Mouse (Mus musculus) induced T-regulatory cell, adult 2 months (primary cell): ENCODE results near the gene Abcc9.
"Not testable (repeated sequence)": the region's sequence is repeated elsewhere in the genome, so short reads cannot be mapped to it uniquely, and the experiment has no call there.

Source experiments
- DNase-seq: peaks from one replicate; pipeline ENCODE4 v3.0.0-alpha.2; 2012; ENCODE audit warnings: low read depth

Gene Abcc9

DNA sequence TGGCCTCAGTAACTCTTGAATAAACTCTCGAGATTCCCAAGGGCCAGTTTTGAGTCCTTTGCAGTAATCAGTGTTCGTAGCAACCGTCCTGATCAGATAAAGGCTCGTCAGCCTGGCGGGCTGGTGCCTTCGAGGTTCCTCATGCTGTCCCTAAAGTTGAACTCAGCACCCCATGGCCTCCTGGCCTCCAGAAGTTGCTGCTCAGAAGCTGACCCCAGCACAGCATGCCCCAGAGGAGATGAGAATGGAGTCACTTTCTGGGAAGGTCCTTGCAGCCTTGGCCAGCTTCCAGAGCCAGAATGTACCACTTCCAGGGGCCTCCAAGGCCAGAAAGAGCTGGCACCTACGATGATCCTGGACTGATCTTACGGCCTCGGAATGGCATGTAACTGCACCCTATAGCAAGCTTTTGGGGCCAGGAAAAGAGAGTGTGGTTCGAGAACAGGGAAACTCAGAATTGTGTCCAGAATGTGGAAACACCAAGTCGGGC is 1.4 kb upstream of the Abcc9 start:
- DNase-seq: no peak

GRCm38 (mm10) chr6:142701161-142701560 is 954 bp downstream of the Abcc9 start:
- DNase-seq: no peak

DNA sequence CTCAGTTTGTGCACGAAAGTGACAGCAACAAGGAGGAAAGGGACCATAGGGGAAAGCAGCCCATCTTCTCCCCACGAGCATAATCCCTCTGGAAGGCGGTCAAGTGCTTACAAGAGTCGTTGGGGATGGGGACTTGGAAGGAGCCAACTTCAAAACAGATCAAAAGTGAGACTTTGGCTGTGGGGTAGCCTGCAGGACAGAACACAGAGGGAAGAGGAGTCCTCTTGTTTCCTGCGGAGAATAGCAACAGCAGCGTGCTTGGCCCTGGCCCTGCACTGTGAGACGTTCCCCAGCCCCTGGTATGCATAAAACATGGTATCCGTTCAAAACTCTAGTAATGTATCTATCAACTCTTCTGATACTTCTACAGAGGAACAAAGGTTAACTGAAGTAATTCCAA is 1.4 kb downstream of the Abcc9 start:
- DNase-seq: no peak

DNA sequence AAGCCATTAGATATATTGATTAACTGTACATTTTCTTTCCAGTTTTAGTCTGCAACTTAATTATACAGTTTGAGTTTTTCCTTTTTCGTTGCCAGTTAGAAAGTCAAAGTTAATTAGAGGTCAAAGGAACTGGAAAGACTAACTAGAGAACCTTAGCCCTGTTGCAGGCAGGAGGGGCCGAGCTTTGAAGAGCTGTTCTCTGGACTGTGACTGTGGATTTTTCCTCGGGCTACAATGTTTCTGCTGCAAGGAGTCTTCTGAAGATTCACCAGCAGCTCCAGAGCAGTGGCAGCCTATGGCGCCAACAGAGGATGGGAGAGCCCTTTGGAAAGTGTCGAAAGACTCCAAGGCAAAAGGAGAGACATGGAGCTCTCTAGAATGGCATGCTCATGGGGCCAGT is 10.0 kb downstream of the Abcc9 start:
- DNase-seq: no peak

DNA sequence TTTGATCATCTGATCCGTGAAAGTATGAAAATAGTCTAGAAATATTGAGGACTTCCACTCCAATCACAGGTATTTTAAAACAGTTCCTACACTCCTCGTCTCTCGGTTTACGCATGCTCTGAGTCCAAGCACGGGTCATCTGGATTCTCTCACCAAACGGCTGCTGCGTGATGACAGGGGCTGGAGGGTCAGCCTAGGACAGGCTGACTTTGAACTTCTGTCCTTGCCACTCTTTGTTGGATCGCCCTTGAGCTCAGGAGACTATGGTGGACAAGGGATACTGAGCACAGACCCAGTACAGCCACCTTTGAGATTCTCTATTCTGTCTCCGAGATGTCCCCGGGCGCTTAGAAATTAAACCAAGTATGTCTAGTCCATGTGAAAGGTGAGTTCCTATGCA is 12.4 kb downstream of the Abcc9 start:
- no peak for DNase-seq

- no peak for DNase-seq
These were observed 19.0 kb downstream of the Abcc9 start for GRCm38 (mm10) chr6:142682985-142683691.

GRCm38 (mm10) chr6:142670021-142670420 is 32.1 kb downstream of the Abcc9 start:
- DNase-seq: no peak

DNA sequence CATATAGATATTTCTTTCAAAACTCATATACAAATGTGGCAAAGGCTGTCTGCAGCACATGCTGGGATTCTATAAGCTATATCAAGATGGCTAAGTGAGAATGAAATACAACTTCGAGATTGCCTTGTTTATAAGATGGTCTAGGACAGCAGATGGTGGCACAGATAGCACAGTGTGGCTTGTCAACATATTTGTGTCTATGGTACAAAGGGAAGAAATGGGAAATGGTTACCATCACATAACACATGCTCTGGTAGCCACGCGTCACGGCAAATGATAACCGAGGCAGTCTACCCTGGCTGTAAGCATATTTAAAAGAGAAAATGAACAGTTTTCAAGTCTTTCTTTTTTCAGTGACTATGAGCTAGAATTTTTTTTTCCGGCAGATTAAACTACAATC is 32.8 kb downstream of the Abcc9 start:
- DNase-seq: no peak

DNA sequence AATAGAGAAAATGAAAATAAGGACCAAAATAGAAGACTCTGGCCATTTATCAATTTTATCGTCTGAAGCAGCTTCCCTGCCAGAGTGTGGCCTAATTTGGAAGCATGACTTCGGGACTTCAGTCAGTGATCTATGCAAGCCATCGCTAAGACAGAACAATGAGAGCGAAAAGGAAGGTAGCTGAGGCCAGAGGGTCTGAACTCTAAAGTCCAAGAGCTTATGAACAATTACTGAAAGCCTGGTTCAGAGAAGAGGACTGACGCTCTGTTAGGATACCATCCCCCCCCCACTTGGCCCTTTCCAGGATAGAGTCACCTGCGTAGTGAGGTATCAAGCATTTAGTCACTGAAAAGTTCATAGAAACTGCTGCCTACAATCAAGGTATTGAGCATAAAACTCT is 33.3 kb downstream of the Abcc9 start:
- DNase-seq: no peak

DNA sequence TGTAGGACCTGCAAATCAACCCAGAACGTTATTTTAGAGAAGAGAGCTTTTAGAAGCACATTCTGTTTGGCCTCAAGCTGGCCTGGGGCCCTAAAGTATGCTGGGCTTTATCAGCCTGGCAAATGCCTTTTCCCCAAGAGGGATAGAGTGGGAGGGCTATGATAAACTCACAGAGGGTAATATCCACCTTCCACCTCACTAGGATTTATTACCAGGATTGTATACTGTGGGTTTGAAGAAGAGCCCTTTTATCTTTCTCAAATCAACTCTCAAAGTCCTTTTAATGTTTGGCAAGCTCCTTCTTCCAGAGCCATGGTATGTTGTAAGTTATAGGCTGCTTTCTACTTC is 33.7 kb downstream of the Abcc9 start:
- no peak for DNase-seq

GRCm38 (mm10) chr6:142667701-142668418 is 34.3 kb downstream of the Abcc9 start:
- DNase-seq: no peak

GRCm38 (mm10) chr6:142662056-142662455 is 40.1 kb downstream of the Abcc9 start:
- not testable (repeated sequence) for DNase-seq

DNA sequence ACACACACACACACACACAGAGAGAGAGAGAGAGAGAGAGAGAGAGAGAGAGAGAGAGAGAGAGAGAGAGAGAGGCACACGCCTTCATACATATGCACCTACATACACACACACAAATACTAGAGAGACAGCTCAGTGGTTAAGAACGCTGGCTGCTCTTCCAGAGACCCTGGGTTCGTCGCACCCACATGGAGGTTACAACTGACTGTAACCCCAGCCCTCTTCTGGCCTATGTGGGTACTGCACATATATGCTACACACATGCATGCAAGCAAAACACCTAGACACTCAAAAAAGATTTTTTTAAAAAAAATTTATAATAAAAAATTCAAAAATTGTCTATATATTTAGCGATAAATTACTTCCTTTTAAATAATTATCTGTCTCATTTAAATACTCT is 43.1 kb downstream of the Abcc9 start:
- DNase-seq: peak; percentile 40

DNA sequence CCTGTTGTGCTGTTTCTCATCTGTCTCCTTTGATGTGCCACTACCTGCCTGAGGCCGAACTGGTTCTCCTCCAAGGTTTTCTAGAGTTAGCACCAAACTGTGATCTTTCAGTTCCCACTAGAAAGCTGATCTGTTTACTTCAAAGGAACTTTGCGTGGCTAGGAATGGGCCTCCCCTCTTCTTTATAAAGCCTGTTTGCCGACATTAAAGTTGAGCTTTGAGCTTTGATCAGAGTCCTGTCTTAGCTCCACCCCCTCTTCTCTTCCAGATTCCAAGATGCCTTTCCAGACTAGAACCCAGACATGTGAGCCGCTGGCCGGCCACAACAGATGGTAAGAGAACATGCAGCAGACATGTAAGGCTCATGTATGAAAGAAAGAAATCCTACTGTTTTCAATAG is 47.6 kb downstream of the Abcc9 start:
- no peak for DNase-seq

DNA sequence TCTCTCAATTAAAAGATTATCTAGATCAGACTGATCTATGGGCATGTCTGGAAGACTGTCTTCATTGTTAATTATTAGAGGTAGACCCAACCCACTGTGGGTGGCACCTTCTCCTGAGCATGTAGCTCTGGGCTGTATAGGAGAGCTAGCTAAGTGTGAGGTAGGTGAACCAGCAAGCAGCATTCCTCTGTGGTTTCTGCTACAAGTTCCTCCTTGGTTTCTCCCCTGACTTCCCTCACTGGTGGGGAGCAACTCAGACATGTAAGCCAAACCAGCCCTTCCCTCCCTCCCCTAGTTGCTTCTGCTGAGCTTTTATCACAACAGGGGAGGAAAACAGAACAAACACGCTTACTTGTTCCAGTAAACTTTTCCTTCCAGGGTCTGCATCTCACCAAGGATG is 49.9 kb downstream of the Abcc9 start:
- no peak for DNase-seq

DNA sequence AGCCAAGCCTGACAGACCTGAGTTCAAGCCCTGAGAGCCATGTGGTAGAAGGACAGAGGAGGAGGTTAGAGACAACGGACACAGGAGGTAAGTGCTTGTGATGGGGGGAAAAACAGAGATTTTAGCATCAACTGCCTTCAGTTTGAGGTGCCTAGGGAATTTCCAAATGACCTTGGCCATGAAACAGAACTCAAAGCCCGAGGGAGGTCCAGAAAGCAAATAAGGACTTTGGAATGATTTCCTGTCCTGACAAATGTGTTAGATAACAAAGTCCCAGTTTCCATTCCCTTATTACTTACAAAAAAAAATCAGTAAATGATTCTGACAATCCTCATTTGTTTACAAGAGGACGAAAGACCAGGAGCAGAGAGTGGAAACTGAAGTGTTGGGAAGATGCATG is 52.8 kb downstream of the Abcc9 start:
- no peak for DNase-seq

DNA sequence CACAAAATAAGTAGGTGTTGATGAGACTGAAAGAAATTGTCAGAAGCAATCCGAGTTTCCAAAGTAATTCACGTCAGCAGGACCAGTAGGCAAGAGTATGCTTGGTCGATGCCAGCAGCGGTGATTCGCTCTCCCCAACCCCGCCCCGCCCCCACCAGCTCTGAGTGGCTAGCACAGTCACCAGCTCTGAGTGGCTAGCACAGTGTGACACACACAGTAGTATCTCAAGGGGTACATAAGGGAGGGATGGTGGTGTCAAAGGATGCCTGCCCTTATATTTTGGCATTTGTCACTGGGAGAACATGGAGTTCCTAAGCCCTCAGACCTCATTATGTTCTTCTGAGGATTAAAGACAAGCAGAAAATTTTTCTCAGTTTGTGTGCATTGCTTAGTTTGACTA is 56.6 kb downstream of the Abcc9 start:
- DNase-seq: no peak

- DNase-seq: no peak
These were observed 62.8 kb downstream of the Abcc9 start for GRCm38 (mm10) chr6:142639301-142639700.

DNA sequence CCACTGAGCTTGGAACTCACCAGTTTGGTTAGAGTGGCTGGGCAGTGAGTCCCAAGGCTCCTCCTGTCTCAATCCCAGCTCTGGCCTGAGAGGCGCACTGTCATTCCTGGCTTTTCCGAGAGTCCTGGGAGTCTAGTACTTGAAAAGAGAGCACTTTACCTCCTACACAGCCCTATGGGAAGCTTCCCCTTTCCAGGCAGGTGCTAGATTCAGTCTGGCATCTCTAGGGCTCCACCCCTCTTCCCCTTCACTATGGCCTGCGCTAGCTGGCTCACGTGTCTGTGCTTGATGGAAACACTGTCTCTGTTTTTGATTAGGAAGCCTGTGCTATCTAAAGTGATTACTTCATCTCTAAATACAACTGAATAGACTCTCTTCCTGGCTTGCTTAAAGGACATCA is 66.5 kb downstream of the Abcc9 start:
- DNase-seq: no peak

DNA sequence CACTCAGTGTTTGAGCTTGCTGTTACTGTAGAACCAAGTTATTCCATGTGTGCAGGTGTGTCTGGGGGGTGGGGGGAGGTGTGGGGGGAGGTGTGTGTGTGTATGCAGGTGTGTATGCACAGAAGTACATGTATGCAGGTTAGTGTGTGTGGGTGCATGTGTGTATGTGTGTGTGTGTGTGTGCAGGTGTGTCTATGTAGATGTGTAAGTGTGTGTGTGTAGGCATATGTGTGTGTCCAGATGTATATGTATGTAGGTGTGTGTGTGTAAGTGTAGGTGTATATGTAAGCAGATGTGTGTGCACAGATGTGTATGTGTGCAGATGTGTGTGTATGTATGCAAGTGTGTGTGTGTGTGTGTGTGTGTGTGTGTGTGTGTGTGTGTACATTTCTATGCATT is 66.9 kb downstream of the Abcc9 start:
- no peak for DNase-seq

DNA sequence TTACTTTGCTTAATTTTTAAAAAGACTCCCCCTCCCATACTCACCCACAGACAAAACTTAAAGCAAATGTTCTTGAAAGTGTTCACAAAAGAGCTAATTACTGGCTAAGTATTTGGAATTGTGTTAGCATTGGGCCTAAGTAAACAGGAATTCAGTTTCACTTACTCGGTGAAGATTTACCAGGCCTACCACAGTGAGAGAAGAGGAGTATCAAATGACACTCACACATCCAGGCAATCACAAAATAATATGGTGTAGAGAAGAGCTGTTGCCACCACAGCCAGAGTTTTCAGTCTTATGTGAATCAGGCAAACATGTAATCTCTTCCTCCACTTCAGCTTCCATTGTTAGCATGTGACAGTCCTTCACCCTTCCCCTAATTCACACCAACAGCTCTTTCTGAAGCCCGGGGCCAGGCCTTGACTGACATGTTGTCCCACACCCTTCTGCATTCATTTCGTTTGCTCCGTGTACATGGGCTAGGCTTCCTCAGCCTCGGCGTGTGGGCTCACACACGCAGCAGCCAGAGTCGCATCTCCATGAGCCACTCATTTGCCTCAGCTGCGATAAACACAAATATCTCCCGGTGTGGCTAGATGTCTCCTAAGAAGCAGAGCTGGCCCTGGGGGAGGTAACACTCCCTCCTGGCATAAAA is 67.5 kb downstream of the Abcc9 start:
- no peak for DNase-seq

GRCm38 (mm10) chr6:142623351-142623750 is 78.8 kb downstream of the Abcc9 start:
- no peak for DNase-seq

- no peak for DNase-seq
These were observed 85.5 kb downstream of the Abcc9 start for GRCm38 (mm10) chr6:142616659-142617058.
